Mouse (Mus musculus) MEL (cell line): ENCODE results near the gene Ccdc34. TPM values are rescaled to one million over a fixed set of nuclear protein-coding genes. Genes with fewer than 3 reads are reported as not detected.

Experiments used
- DNase-seq: peaks from one replicate; pipeline ENCODE4 v3.0.0; 2011; ENCODE audit warnings: low read depth, low spot score
- H3K27ac ChIP-seq: 2 replicates; pipeline ENCODE4 v1.5.1; 2012; ENCODE audit warnings: low read depth, mild to moderate bottlenecking, control low read depth, low read length, moderate library complexity; ENCODE audit not compliant: control insufficient read depth
- H3K27me3 ChIP-seq, 2 experiments: fragments of 150-350 bp in 1 of 2; sonication (generic) in 1 of 2; 2 replicates each; pipeline ENCODE4 v1.6.1; 2012; ENCODE audit warnings: low read length in 2 of 2, mild to moderate bottlenecking in 2 of 2, improper control_type of control experiment in 1 of 2, moderate library complexity in 1 of 2; ENCODE audit not compliant: insufficient read depth in 2 of 2, control insufficient read depth in 1 of 2
- H3K36me3 ChIP-seq, 2 experiments: 2 replicates each; pipeline ENCODE4 v1.6.1; 2012 to 2014; ENCODE audit warnings: low read length in 2 of 2, improper control_type of control experiment in 1 of 2, inconsistent platforms in 1 of 2, mild to moderate bottlenecking in 1 of 2; ENCODE audit not compliant: insufficient read depth in 2 of 2, control insufficient read depth in 1 of 2
- H3K4me1 ChIP-seq, 2 experiments: fragments of 150-350 bp in 1 of 2; sonication (generic) in 1 of 2; 2 replicates each; pipeline ENCODE4 v1.6.1; 2012; ENCODE audit warnings: low read length in 2 of 2, improper control_type of control experiment in 1 of 2, mild to moderate bottlenecking in 1 of 2; ENCODE audit not compliant: insufficient read depth in 2 of 2, control insufficient read depth in 1 of 2
- H3K4me3 ChIP-seq, 2 experiments: fragments of 150-350 bp in 1 of 2; sonication (generic) in 1 of 2; 2 replicates each; pipeline ENCODE4 v1.5.1; 2012; ENCODE audit warnings: low read depth in 2 of 2, low read length in 2 of 2, mild to moderate bottlenecking in 2 of 2, moderate library complexity in 2 of 2, control low read depth in 1 of 2, improper control_type of control experiment in 1 of 2; ENCODE audit not compliant: control insufficient read depth in 1 of 2, insufficient read depth in 1 of 2
- H3K79me2 ChIP-seq: 2 replicates; pipeline ENCODE4 v1.6.1; 2012; ENCODE audit warnings: mild to moderate bottlenecking, low read length, moderate library complexity; ENCODE audit not compliant: control insufficient read depth, poor library complexity, insufficient read depth
- H3K9ac ChIP-seq: 2 replicates; pipeline ENCODE4 v1.6.1; 2012; ENCODE audit warnings: low read depth, mild to moderate bottlenecking, control low read depth, low read length, moderate library complexity; ENCODE audit not compliant: control insufficient read depth, poor library complexity, severe bottlenecking
- H3K9me3 ChIP-seq: fragments of 150-350 bp; sonication (generic); replicated peaks from 2 replicates; pipeline ENCODE4 v1.6.1; 2012; ENCODE audit warnings: mild to moderate bottlenecking, low read length, improper control_type of control experiment, moderate library complexity; ENCODE audit not compliant: insufficient read depth
- CTCF ChIP-seq, 3 experiments: IDR thresholded peaks in 2 of 3; conservative IDR thresholded peaks in 1 of 3; 2 replicates each; pipeline ENCODE4 v1.5.1; 2011 to 2012; ENCODE audit warnings: low read length in 3 of 3, low read depth in 2 of 3, mild to moderate bottlenecking in 2 of 3, improper control_type of control experiment in 1 of 3, inconsistent platforms in 1 of 3, mixed read lengths in 1 of 3, moderate library complexity in 1 of 3; ENCODE audit not compliant: control insufficient read depth in 1 of 3, insufficient read depth in 1 of 3, poor library complexity in 1 of 3, severe bottlenecking in 1 of 3
- E2F4 ChIP-seq: IDR thresholded peaks from 2 replicates; pipeline ENCODE4 v1.6.1; 2011; ENCODE audit warnings: low read depth, low read length, improper control_type of control experiment, borderline replicate concordance
- ELF1 ChIP-seq: IDR thresholded peaks from 2 replicates; pipeline ENCODE4 v1.6.1; 2014; ENCODE audit warnings: low read depth, mild to moderate bottlenecking, inconsistent platforms, low read length, improper control_type of control experiment, moderate library complexity
- EP300 ChIP-seq, 2 experiments: IDR thresholded peaks; 2 replicates each; pipeline ENCODE4 v1.6.1; 2011; ENCODE audit warnings: improper control_type of control experiment in 2 of 2, low read length in 2 of 2, low read depth in 1 of 2, mild to moderate bottlenecking in 1 of 2
- GABPA ChIP-seq: IDR thresholded peaks from 2 replicates; pipeline ENCODE4 v1.6.1; 2012; ENCODE audit warnings: low read depth, mild to moderate bottlenecking, inconsistent platforms, low read length, improper control_type of control experiment, moderate library complexity
- HCFC1 ChIP-seq: IDR thresholded peaks from 2 replicates; pipeline ENCODE4 v1.6.1; 2012; ENCODE audit warnings: low read depth, mild to moderate bottlenecking, inconsistent platforms, low read length, improper control_type of control experiment, moderate library complexity
- JUND ChIP-seq: IDR thresholded peaks from 2 replicates; pipeline ENCODE4 v1.6.1; 2011; ENCODE audit warnings: low read depth, mild to moderate bottlenecking, improper control_type of control experiment, low read length
- MAFK ChIP-seq: IDR thresholded peaks from 2 replicates; pipeline ENCODE4 v1.6.1; 2011; ENCODE audit warnings: low read depth, mild to moderate bottlenecking, low read length, improper control_type of control experiment, borderline replicate concordance
- MAX ChIP-seq: IDR thresholded peaks from 2 replicates; pipeline ENCODE4 v1.6.1; 2011; ENCODE audit warnings: low read length, improper control_type of control experiment
- NRF1 ChIP-seq: IDR thresholded peaks from 2 replicates; pipeline ENCODE4 v1.6.1; 2014; ENCODE audit warnings: low read depth, mild to moderate bottlenecking, inconsistent platforms, low read length, improper control_type of control experiment, moderate library complexity; ENCODE audit not compliant: poor library complexity, insufficient read depth, severe bottlenecking
- RCOR1 ChIP-seq: IDR thresholded peaks from 2 replicates; pipeline ENCODE4 v1.6.1; 2012; ENCODE audit warnings: low read depth, mild to moderate bottlenecking, inconsistent platforms, low read length, improper control_type of control experiment
- SIN3A ChIP-seq: IDR thresholded peaks from 2 replicates; pipeline ENCODE4 v1.6.1; 2012; ENCODE audit warnings: low read length, improper control_type of control experiment, inconsistent platforms
- SMC3 ChIP-seq: IDR thresholded peaks from 2 replicates; pipeline ENCODE4 v1.6.1; 2011; ENCODE audit warnings: low read depth, low read length, improper control_type of control experiment
- TAL1 ChIP-seq: IDR thresholded peaks from 2 replicates; pipeline ENCODE4 v1.6.1; 2012; ENCODE audit warnings: mild to moderate bottlenecking, inconsistent platforms, low read length, moderate library complexity, mixed read lengths
- TCF12 ChIP-seq: IDR thresholded peaks from 2 replicates; pipeline ENCODE4 v1.6.1; 2014; ENCODE audit warnings: low read depth, mild to moderate bottlenecking, inconsistent platforms, low read length, improper control_type of control experiment, moderate library complexity
- UBTF ChIP-seq: IDR thresholded peaks from 2 replicates; pipeline ENCODE4 v1.6.1; 2012; ENCODE audit warnings: low read depth, mild to moderate bottlenecking, inconsistent platforms, low read length, improper control_type of control experiment, moderate library complexity, borderline replicate concordance; ENCODE audit not compliant: insufficient read depth
- USF1 ChIP-seq: IDR thresholded peaks from 2 replicates; pipeline ENCODE4 v1.6.1; 2014; ENCODE audit warnings: low read depth, mild to moderate bottlenecking, inconsistent platforms, low read length, improper control_type of control experiment, moderate library complexity
- ZC3H11A ChIP-seq: IDR thresholded peaks from 2 replicates; pipeline ENCODE4 v1.6.1; 2012; ENCODE audit warnings: low read depth, mild to moderate bottlenecking, inconsistent platforms, low read length, improper control_type of control experiment
- ZKSCAN1 ChIP-seq: IDR thresholded peaks from 2 replicates; pipeline ENCODE4 v1.6.1; 2012; ENCODE audit warnings: low read depth, mild to moderate bottlenecking, inconsistent platforms, low read length, improper control_type of control experiment, moderate library complexity
- ZMIZ1 ChIP-seq: IDR thresholded peaks from 2 replicates; pipeline ENCODE4 v1.6.1; 2012; ENCODE audit warnings: low read depth, mild to moderate bottlenecking, inconsistent platforms, low read length, improper control_type of control experiment, moderate library complexity
- ZNF384 ChIP-seq: IDR thresholded peaks from 2 replicates; pipeline ENCODE4 v1.6.1; 2012; ENCODE audit warnings: low read depth, mild to moderate bottlenecking, inconsistent platforms, low read length, improper control_type of control experiment
- polyA plus RNA-seq, 2 experiments: library from polyadenylated mRNA; stranded (reverse) in 1 of 2; unstranded in 1 of 2; fragments of >175 nt in 1 of 2; fragments of >200 nt in 1 of 2; gene quantifications; 2 replicates each; pipeline versions ENCODE4 v1.2.1 to v1.2.4; 2012; ENCODE audit warnings: low replicate concordance in 2 of 2, low read depth in 1 of 2; ENCODE audit not compliant: insufficient read length in 2 of 2, insufficient read depth in 1 of 2, missing spikeins in 1 of 2
- total RNA-seq: library from RNA; depleted of rRNA; stranded (reverse); fragments of 300-350 nt; gene quantifications from 2 replicates; pipeline ENCODE4 v1.2.3, GENCODE M21; 2012

Ccdc34 gene
- total and polyA plus RNA-seq, 3 experiments = 14.1 to 39.0 TPM; not detected in 1

GRCm38 (mm10) chr2:110182248-110182647 is 164.6 kb downstream of the Ccdc34 start:
- Histone ChIP-seq H3K27ac (no peak overlapping the region), H3K4me3 (no peak overlapping the region), H3K79me2 (no peaks in the 10 kb centered on the region), H3K9me3 (no peaks in the 10 kb centered on the region), H3K9ac (no peak overlapping the region), H3K4me1 (no peaks in the 10 kb centered on the region), H3K36me3 (no peaks in the 10 kb centered on the region), H3K27me3 (no peaks in the 10 kb centered on the region)
- DNase-seq = no peak
- TF ChIP-seq SMC3 = no peak
- TF ChIP-seq GABPA = no peak
- TF ChIP-seq MAFK = no peak
- TF ChIP-seq NRF1 = no peak

- no peak overlapping the region for H3K9ac ChIP-seq
- no peak for DNase-seq
- no peak overlapping the region for H3K27ac ChIP-seq
- no peaks in the 10 kb centered on the region for H3K36me3 ChIP-seq
- no peaks in the 10 kb centered on the region for H3K79me2 ChIP-seq
- H3K4me3 ChIP-seq = no peak overlapping the region
- no peaks in the 10 kb centered on the region for H3K4me1 ChIP-seq
- H3K27me3 ChIP-seq = no peaks in the 10 kb centered on the region
- TF ChIP-seq HCFC1 (no peak), TAL1 (no peak), ZNF384 (no peak), MAX (no peak), ZC3H11A (no peak), UBTF (no peak), RCOR1 (no peak), TCF12 (no peak)
- TF ChIP-seq, all 39 proteins: peak for 0
- no peaks in the 10 kb centered on the region for H3K9me3 ChIP-seq
Observed at GRCm38 (mm10) chr2:110182795-110183486, 165.3 kb downstream of the Ccdc34 start.

- no peak overlapping the region for H3K4me3 ChIP-seq
- no peaks in the 10 kb centered on the region for H3K79me2 ChIP-seq
- no peak overlapping the region for H3K9ac ChIP-seq
- TF ChIP-seq ELF1 = no peak
- TF ChIP-seq USF1 = no peak
- no peak for TF ChIP-seq E2F4
- no peak for TF ChIP-seq SIN3A
- TF ChIP-seq ZMIZ1 = no peak
- TF ChIP-seq UBTF = no peak
- TF ChIP-seq EP300 (IDR thresholded peaks at IDR 0.05; ENCODE audit: low read depth in 1 of 2, low read length in 2 of 2) = no peak
- no peak for TF ChIP-seq ZKSCAN1
- TF ChIP-seq JUND = no peak
- no peak for TF ChIP-seq HCFC1
- no peak for TF ChIP-seq GABPA
- no peak for TF ChIP-seq CTCF (IDR thresholded peaks at IDR 0.05 in 2 of 3, conservative IDR thresholded peaks at IDR 0.05 in 1 of 3; ENCODE audit: control insufficient read depth in 1 of 3, insufficient read depth in 1 of 3, low read depth in 2 of 3, low read length in 3 of 3, poor library complexity in 1 of 3, severe bottlenecking in 1 of 3)
- no peak for TF ChIP-seq ZC3H11A
- no peak for TF ChIP-seq TAL1
- no peaks in the 10 kb centered on the region for H3K4me1 ChIP-seq
- DNase-seq = no peak
- no peaks in the 10 kb centered on the region for H3K36me3 ChIP-seq
- H3K27me3 ChIP-seq = no peaks in the 10 kb centered on the region
- H3K27ac ChIP-seq = no peak overlapping the region
- no peaks in the 10 kb centered on the region for H3K9me3 ChIP-seq
Observed at GRCm38 (mm10) chr2:110184071-110184470, 166.5 kb downstream of the Ccdc34 start.
